Mouse (Mus musculus): ENCODE measurements around the gene Pnma1. TPM values are rescaled to one million over a fixed set of nuclear protein-coding genes. Genes with fewer than 3 reads are reported as not detected.
A peak's percentile ranks its signal among the peaks of the same experiment; 100 is the strongest.

Pnma1 gene
- total RNA-seq, 2 experiments from 2014 or later: 5.9 to 6.6 TPM

DNA sequence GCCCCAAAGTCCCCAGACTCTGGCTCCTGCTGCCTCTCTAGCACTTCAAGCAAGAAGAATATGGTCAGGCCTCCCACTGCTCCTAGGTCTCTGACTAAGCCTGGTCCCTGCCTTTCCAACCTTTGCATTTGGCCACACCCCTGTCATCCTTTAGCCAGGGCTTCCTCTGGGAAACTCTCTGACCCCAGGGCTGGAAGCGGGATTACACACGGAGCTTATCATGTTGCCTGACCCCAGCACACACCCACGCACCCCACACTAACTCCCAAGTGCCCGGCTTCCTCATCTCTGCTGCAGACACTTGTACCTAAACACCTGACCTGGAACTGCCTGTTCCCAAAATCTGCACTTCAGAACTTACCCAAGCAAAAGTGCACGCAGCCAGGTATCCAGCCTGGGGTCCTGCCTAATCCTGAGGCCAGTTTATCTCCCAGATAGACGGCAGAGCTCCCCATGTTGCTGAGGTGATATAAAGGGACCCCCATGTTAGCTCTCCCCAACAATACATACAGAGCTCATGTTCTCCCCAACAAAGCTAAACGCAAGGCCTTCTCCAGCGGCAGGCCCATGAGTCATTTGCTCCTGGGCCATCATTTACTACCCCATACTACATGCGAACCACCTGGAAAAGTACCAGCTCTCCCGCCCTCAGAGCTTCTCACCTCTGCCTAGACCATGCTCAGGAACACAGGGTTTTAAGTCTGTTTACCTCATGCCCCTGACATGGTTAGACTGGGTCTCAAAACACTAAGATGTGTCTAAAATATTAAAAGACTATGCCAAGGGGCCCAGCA lies 30.6 kb upstream of the Pnma1 start:
- no peak for DNase-seq (ENCODE audit: low spot score in 2 of 2)

- no peak for DNase-seq (ENCODE audit: low spot score in 2 of 2)
These were observed 29.8 kb upstream of the Pnma1 start for GRCm38 (mm10) chr12:84178052-84178451.

- no peak for DNase-seq (ENCODE audit: low spot score in 2 of 2)
These were observed 28.8 kb upstream of the Pnma1 start for GRCm38 (mm10) chr12:84176886-84177765.

DNA sequence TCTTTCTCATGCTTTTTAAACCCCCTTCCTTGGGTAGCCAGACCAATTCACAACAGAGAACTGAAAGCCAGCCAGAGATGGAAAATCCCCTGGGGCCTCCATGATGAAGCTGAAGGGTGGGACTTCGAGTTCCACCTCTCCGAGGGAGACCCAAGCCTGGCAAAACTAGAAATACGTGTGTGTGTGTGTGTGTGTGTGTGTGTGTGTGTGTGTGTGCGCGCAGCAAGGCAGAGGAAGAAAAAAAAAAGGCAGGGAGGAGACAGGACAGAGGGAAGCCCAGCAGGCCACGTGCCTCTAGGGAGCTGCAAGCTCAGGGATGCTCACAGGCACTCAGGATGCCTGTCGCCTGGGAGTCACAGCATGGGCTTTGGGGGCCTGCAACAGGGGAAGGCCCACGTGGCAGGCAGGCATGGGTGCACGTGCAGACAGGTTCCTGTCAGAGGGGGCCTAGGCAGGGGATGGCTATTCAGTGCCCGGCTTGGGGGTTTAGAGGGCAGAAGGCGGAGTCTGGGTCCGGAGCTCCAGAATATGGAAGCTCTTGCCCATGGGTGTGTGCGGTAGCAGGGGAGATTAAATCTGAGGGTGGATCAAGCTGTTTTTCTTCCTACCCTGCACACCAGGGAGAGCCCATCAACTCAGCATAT lies 28.0 kb upstream of the Pnma1 start:
- peak in 1 of 2 experiments; percentile 52 for DNase-seq (ENCODE audit: low spot score in 2 of 2)

DNA sequence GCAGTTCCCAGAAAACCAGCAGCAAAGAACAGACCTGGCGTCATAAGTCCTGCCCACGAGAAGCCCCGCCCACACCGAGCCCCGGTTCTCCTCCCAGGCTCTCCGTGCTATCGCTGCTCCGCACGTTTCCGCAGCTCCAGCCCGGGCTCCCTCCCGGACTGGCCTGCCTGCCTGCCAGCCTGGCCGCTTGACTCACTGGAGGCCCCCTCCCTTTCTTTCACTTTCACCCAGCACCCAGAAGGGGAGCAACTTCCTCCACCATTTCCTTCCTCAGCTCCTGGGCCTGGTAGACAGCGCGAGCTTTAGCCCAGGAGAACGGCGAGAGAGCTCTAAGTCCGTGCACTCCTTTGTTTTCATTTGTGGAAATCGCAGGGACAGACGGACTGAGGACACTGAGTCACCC lies 27.4 kb upstream of the Pnma1 start:
- peak; percentile 74 to 82 for DNase-seq (ENCODE audit: low spot score in 2 of 2)

- no peak for DNase-seq (ENCODE audit: low spot score in 2 of 2)
These were observed 26.6 kb upstream of the Pnma1 start for GRCm38 (mm10) chr12:84174871-84175270.

GRCm38 (mm10) chr12:84174190-84174811 lies 26.0 kb upstream of the Pnma1 start:
- DNase-seq (ENCODE audit: low spot score in 2 of 2): peak in 1 of 2 experiments; percentile 50

DNA sequence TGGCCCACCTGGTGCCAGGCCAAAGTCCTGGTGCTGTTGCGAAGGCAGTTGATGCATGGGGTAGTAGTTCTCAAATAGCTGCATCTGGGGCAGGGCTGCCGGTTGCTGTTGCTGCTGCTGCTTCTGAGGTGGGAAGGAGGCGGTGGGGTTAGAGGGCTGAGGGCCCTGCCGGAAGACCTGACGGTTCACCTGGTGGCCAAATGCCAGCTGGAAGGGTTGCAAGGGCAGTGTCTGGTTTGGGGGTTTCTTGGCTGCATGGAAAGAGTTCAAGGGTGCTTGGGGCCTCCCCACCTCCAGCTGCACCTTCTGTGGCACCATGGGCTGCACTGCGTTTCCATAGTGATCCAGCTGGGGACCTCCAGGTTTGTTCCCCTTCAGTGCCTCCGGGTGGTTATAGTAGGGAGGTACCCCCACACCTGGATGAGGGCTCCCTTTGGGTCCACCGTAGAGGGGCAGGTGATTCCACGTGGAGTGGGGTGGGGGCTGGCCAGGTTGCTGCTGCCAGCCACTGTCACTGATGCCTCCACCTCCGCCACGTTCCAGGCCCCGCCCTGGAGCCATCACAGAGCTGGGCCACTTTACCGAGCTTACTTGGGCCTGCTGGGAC lies 25.1 kb upstream of the Pnma1 start:
- peak in 1 of 2 experiments; percentile 12 for DNase-seq (ENCODE audit: low spot score in 2 of 2)

DNA sequence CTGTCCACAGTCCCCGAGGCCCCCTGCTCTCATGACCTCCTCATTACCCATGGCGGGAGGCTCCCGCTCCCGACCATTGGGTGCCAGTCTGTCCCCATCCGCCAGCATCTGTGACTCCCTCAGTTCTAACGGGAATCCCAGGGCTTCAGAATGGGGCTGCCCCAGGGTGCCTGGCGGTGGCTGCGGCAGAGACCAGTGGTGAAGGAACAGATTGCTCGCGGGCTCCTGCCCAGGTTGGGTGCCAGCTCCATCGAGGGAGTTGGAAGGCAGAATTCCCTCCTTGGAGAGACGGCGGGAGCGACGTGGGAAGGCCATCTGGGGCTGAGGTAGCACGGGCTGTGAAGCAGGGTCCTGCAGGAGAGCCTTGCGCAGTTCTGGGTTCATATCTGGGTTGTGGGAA lies 24.6 kb upstream of the Pnma1 start:
- no peak for DNase-seq (ENCODE audit: low spot score in 2 of 2)

DNA sequence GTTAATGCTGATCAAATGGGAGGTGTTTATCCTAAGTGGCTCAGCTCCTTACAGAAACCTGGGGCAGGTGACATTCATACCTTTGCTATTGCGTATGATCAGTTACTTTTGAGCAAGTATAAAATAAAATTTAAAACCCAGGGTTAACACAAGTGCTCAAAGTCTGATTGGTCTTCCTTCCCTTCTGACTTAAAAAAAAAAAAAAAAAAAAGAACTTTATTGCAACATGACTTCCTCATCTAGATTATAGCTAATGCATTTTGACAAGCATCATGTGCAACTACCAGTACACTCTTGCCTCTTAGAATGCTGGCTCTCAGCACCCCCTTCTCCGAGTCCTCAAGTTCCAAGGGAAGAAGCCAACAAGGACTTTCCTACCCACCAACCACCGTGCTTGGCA lies 23.9 kb upstream of the Pnma1 start:
- no peak for DNase-seq (ENCODE audit: low spot score in 2 of 2)

DNA sequence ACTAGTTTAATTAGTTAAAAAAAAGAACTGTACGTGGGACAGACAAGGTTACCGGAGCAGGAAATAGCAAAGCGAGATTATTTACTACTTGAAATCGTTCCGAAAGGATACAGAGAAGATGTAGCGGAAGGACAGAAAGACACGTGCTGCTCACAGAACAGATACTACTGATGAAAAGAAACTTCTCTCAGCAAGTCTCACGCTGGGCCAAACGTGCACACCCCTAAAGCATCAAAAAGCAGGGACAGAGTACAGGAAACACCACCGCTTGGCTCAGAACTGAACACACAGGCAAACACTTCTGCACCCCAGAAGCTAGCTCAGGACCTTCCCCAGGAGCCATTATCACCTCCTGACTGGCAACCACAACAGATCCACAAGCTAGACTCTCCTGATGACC lies 22.3 kb upstream of the Pnma1 start:
- no peak for DNase-seq (ENCODE audit: low spot score in 2 of 2)

DNA sequence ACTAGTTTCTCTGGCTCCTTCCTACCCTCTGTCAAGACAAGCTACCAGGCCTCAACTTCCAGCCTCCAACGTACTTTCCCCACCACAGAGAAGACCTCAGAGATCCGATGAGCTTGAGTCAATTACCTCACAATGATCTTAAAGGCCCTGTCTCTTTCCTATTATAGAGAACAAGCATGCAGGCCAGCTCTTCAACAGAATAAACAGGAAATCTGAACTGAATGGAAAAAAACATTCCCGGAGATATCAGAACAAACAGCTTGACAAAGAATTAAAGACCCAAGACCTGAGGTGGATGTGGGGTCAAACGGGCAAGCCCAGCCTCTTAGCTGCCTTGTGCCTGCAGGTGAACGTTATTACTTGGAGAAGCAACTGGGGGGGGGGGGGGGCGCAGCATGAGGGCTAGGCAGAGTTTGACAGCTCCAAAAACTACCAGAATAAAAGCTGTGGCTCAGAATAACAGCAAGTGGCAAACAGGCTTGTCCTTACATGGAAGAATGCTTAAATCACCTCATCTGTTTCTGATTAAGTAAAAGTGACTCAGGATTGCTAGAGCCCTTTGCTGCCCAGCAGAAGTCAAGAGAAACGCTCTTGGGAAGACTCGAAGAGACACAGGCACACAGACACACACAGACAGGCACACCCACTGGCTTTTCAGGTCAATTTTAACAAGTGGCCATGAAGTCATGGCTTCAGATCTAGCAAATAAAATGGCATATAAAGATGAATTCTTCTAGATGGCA lies 17.5 kb upstream of the Pnma1 start:
- no peak for DNase-seq (ENCODE audit: low spot score in 2 of 2)

DNA sequence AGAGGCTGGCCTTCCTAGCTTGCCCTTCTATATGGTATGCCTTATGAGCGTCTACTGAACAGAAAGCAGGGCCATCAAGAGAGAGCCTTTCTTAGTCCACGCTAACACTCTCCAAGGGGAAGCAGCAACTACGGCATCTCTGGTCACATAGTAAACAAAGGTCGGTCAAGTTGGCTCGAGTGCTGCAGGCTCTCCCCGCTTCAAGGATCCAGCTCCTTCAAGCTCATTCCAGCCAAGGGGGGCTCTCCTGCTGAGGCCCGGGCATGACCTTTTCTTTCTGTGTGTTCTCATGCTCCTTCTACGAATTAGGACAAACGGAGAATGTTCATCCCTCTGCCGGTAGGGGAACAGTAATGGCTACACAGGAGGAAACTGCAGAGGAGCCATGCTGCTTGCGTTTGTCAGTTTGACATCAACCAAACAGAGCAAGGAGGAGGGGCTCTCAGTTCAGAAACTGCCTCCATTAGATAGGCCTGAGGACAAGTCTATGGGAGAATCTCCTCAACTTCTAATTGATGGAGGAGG lies 15.4 kb upstream of the Pnma1 start:
- DNase-seq (ENCODE audit: low spot score in 2 of 2): no peak

GRCm38 (mm10) chr12:84163133-84163532 lies 14.8 kb upstream of the Pnma1 start:
- DNase-seq (ENCODE audit: low spot score in 2 of 2): no peak

GRCm38 (mm10) chr12:84161616-84162433 lies 13.5 kb upstream of the Pnma1 start:
- DNase-seq (ENCODE audit: low spot score in 2 of 2): no peak

DNA sequence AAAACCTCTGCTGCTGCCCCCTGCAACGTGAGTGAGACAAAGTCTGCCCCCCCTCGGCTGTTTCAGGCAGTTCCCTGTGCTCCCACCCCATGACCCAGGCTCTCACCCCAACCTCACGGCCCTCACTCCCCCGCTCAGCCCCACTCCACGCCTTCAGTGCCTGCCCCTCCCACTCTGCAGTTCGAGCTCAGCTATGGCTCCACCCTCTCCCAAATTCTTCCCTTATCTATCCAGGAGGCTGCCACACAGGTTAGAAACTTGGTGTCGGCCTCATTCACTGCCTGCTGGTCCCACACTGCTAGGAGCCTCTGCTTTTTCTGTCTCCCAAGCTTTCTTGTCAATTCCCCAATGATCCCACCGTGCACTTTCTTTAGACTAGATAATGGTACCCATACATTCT lies 12.8 kb upstream of the Pnma1 start:
- DNase-seq (ENCODE audit: low spot score in 2 of 2): no peak

- DNase-seq (ENCODE audit: low spot score in 2 of 2): no peak
These were observed 12.2 kb upstream of the Pnma1 start for GRCm38 (mm10) chr12:84160491-84160890.

DNA sequence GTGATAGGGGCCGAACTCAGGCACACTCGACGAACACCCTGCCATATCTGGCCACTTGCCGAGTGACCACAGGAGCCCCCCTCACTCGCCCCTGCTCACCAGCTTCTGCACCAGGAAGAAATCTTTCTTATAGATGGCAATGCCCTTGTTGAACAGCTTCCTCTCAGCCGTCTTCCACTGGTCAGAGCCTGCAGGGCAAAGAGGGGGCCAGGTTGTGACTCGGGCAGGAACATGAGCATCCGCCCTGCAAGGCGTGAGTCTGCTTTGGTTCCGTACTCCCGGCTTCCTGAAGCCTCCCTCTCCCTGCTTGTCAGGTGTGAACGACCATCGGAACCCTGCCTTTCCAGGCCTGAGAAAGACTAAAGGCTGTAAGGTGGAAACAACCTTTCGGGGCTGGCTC lies 9.9 kb upstream of the Pnma1 start:
- no peak for DNase-seq (ENCODE audit: low spot score in 2 of 2)

DNA sequence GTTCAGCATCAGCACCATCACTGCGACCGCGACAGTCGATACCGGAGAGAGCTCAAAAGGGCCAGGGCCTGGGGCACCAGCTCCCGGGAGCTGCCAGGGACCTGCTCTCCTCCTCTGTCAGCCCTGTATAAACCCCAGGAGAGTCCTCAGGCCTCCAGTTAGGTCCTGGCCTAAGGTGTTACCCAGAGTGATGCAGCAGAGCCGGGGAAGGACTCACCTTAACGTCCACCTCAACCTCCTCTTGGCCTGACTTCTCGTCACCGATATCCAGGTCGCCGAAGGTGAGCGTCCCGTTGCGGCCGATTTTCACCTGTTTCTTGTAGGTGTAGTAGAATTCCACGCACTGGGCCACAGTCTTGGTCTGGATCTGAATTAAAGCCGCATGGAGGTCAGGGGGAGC lies 7.9 kb upstream of the Pnma1 start:
- DNase-seq (ENCODE audit: low spot score in 2 of 2): no peak
